Mouse (Mus musculus) adipocyte (in vitro differentiated cells): ENCODE measurements around the gene Tdp1.

ENCODE experiments used
- DNase-seq: peaks from one replicate; pipeline ENCODE4 v3.0.0-alpha.2; 2016; ENCODE audit warnings: low spot score

Tdp1 gene

DNA sequence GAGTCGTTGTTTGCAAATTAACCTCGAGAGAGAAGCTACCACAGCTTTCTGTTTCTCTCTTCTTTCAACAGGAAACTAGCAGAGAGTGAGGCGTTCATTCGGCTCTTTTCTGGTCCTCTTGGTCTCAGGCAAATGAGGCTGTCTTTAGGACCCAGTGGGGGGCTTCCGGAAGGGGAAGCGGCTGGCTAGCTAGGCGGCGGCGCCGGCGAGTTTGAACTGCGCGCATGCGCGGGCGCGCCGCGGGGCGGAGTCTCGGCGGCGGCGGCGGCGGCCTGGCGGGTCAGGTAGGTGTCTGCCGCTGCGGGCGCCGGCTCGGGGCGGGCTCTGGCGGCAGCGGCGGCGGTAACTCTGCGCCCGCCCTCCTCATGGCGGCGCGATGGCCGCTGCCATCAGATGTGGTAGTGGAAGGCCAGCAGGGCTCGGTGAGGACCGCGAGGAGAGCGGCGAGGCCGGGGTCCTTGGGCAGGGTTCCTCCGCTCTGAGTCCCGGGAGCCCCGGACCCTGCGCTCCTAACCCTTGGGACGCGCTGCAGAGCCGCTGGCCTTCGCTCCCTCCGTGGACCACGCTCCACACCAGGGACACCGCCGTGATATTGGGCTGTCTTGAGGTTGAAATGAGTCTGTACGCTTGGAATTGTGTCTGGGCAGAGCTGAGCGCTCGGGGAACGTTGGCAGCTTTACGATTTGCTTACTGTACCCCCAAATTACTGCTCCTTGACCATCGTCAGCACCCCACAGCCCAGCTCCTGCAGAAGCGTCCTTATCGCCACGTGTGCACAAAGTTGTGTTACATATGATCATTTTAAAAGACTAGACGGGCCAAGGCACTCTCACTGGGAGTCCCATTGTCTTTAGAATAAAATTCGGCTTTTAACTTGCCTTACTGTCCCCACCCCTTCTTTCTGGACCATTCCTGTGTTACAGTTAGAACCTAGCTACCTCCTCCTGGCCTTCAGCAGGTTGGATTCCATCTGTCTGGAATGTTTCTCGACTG lies at the start of gene Tdp1, which contains the start of gene Efcab11:
Gene Tdp1, plus strand, starts transcription at position 249 of the 993 bp plus-strand sequence.
Gene Efcab11, minus strand, starts transcription at position 171 of the 993 bp plus-strand sequence.
- DNase-seq: peak; percentile 91

DNA sequence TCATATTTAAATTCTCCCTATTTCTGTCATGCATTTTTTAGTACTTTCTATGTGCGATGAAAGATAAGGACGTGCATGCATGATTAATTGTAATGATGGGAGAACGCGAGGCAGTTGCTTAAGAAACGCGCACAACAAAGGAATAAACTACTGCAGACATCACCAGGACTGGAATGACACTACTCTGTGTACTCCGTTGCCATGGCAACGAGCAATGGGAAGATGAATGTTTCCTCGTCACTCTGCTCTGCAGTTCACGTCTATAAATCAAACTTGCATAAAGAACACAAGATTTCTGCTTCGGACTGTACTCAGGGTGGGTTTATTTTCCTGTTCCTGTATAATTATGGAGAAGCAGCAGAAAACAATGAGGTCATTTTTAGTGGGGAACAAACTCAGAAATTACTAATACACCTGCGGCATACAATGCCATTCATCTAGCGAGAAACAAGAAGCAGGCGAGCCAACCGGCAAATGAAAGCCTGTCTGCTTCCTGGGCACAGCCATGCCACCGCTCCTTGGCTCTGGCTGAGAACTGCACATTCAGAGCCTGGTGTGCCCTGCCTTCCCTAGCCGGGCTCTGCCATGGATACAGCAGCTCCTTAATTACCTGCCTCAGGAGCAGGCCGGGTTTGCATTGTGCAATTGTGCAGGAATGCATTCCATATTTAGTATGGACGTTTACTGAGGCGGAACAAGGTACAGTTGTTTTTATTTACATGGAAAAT lies 47.7 kb upstream of the Tdp1 start:
- no peak for DNase-seq

DNA sequence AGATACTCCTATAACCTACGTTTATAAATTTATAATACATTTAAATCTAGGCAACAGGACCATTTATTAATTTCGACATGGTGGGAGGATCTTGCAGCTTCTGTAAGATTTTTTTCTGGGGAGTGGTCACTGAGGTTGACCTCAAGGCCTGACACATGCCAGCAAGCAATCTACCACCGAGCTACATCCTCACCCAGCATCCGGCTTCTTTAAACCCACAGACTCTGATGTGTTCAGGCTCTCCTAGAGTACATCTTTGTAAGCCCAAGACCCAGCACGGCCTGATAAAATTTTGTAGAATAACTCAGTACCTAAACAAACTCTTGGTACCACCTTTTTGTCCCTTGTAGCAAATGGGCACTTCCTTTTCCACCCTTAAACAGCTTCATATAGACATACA lies 46.8 kb upstream of the Tdp1 start:
- no peak for DNase-seq

DNA sequence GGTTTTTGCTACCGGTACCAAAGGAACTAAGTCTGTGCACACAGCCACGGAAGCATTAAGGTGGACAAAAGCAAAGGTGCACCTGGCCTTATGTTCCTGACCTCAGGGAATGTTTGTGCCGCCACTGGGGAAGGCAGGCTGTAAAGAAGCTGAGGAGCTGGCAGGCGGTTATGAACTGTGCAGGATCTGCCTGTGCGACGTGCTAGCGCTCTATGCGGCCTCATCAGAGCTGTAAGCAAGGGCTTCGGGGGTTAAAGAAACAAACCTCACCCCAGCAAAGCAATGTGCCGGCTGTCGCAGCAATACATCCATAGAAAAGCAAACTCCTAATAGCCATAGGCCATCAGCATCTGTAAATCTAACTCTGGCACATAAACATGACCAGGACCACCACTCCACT lies 46.2 kb upstream of the Tdp1 start:
- no peak for DNase-seq

DNA sequence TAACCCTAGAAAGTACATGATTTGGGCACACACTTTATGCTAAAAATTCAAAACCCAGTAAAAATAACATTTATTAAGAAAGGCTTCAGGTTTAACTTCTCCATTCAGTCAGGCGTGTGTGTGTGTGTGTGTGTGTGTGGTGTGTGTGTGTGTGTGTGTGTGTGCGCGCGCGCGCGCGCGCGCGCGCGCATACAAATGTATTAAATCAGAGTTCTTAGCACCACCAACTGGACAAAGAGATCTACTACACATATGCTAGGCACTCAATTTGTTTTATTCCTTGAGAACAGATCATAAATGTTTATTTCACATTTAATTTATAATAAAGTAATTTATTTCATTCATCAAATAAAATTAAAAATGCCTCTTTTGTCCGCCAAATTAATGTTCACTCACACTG lies 45.6 kb upstream of the Tdp1 start:
- peak; percentile 63 for DNase-seq

DNA sequence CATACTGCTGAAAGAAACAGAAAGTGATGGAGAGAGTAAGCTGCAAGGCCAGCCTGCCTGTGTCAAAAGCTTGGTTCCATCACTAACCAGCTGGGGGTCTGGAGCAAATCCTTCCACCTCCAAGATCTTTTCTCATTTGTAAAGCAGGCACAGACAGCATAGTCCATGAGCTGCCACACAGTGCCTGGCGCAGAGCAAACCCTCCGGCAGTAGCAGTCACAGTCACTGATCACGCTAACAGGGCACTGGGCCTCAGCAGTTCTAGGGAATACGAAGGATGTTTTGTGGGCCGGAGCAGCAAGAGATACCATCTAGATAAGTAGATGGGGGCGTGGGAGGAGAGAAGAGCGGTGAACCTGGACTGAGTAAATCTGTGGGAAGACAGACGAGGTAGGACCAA lies 39.4 kb upstream of the Tdp1 start:
- no peak for DNase-seq

DNA sequence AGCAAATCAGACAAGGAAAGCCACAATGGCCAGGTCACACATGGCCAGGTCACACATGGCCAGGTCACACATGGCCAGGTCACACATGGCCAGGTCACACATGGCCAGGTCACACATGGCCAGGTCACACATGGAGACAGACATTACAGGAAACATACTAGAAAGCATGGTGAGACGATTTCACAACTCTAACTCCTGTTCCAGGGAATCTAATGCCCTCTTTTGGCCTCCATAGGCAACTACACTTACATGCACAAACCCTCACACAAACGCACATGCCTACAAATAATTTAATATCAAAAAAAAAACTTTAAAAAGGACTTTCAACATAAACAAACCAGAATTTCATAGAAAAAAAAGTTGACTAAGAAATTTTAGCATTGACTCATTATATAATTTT lies 34.3 kb upstream of the Tdp1 start:
- DNase-seq: no peak

DNA sequence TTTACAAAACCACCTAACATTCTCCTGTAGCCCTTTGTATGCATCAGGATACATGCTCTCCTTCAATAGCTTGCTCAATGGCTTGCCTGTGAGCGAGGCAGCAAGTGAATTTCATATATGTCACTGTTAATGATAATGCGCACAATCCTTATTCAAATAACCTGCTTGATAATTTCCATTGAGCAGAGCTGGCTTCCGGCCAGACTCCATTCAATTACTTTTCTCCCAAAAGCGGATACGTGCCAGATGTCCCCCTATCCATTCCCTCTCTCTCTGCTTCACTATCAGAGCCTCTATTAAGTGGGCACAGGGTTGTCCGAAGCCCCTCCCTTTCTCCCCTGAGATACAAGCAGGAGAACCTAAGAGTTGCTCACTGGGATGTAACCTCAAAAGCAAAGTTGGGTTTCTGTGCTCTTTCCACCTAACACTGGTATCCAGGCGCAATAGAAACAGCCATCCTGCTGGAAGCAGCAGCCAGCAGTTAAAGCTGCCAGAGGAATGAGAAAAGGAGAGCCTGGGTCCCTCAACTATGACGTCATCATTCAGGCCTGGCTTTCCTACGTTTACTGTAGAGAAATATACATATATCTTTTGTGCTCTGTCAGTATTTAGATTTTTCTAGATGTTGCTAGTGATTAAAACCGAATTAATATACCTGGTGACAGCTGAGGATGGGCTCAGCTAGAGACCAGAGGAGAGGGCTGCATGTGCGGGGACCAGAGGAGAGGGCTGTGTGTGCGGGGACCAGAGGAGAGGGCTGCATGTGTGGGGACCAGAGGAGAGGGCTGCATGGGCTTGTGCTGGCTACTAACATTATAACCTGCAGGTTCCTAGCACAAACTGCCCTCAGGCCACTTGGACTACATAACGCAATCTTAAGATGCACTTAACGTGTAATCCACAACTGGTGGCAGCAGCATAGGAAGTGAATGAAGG lies 30.7 kb upstream of the Tdp1 start:
- DNase-seq: no peak

DNA sequence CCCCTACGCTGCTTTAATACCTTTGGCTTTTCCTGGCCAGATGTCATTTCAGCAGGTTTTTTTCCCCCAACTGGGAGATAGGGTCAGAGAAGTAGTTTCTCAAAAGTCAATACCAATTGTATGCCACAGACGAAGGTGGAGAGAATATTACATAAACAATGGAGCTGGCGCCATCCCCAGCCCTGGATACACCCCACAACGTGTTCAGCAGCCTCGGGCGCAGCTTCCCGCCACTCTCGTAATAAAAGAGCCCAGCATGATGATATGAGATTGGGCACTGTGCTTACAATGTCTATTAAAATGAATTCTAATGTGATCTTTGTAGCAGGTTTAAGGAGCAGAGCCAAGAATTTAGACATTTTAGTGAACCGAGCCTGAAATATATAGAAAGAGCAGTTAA lies 28.3 kb upstream of the Tdp1 start:
- no peak for DNase-seq

DNA sequence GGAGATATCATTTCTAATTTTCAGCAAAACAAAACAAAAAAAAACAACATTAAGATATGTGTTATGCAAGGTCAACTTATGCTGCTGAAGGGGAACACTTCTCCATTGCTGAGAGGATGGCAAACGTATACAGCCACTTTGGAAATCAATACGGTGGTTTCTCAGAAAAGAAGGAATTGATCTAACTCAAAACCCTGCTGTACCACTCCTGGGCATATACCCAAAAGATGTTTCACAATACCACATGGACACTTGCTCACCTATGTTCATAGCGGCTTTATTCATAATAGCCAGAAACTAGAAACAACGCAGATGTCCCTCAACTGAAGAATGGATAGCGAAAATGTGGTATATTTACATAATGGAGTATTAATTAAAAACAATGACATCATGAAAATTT lies 25.7 kb upstream of the Tdp1 start:
- DNase-seq: no peak

DNA sequence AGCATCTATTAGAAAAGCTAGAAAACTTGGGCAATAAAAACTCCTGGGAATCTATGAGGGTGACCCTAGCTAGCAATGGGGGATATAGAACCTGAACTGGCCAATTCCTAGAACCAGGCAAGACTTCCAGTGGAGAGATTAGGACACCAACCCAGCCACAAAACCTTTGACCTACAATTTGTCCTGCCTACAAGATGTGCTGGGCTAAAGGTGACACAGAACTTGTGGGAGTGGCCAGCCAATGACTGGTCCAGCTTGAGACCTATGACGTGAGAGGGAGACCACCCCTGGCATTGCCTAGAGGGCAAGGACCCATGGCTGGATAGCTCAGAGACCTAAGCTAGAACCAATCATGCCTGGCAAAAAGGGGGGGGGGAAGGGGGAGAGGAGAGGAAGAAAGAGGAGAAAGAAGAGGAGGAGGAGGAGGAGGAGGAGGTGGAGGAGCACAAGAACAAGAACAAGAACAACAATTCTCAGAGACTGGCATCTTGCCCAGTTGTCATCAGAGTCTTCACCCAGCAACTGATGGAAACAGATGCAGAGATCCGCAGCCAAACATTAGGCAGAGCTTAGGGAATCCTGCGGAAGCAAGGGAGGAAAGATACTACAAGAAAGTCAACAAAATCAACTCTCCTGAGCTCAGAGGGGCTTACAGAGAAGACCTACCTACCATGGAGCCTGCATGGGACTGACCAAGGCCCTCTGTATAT lies 24.8 kb upstream of the Tdp1 start:
- DNase-seq: peak; percentile 24

DNA sequence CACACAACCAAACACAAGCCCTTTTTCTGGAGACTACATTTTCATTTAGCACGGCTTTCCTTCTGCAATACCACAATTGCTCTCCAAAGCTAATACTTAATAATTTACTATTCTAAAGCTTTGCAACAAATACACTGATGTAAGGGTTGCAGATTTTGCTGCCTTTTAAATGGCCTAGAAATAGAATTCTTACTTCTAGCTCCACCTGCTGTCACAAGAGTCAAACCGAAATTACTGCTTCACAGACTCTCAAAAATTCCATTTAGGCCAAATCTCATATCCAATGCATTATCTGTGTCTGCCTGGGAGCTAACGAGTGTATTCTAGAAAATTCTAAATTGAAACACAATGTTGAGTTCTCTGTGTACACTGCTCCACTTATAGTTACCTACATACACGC lies 23.3 kb upstream of the Tdp1 start:
- peak; percentile 49 for DNase-seq

DNA sequence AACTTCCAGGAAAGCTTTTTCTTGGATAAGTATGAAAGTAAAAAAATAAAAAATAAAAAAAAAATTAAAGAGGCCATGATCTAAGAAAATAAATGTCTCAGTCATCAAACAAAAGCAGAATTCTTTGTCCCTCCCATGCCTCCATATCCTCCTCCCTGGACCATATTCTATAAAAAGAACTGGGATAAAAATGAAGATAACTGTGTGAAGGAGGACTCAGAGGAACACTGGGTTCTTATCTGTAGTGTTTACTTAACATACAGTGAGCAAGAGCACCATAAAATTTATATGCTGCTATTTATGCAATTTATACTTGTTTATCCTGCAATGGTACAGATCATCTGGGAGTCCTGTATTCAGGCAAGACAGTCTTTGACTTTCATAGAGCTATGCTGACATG lies 19.7 kb upstream of the Tdp1 start:
- no peak for DNase-seq

DNA sequence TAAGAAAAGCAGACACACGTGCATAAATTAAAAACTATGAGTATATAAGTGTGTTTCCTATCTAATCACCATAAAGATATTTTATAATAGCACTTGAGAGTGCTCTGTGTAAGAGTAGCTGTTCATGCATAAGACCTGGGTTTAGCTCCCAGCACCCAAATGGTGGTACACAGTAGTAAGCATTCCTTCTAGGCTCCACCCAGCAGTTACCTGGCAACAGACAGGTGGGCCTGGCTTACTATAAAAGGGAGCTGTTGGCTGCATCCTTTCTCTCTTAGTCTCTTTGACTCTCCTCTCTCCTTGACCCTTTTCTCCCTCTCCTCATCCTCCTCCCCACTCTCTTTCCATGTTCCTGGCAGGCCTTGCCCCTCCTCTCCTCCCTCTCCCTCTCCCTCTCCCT lies 15.5 kb upstream of the Tdp1 start:
- no peak for DNase-seq

DNA sequence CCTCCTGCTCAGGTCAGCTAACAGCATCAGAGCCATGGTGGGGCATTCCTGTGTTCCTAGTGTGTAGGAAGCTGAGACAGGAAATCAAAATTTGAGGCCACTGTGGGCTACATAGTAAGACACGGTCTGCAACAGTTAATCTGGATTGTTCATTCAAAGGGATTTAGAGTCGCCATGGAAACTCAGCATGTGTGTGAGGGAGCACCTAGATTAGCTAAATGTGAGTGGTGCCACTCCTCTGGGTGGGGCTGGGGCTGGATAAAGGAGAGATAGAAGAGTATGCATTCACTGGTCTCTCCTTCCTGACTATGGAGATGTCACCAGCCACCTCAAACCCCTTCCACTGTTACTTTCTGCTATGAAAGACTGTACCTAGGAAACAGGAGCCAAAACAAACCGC lies 10.9 kb upstream of the Tdp1 start:
- DNase-seq: no peak

DNA sequence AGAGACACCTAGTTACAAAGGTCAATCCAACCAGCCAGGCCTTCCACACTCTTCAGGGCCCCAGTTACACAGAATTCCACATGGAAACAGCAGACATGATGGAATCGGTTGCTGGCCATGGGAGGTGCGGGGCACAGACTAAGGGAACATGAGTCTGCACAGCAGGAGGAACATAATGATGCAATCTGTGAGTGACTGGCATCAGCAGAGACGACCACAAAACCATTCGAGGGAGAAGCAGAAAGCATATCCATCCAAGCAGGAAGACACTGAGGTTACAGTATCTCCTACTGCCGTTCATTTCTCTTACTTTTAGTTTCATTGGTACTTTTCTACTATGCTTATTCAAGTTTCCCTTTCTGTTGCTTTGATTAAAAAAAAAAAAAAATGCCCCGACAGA lies 9.7 kb upstream of the Tdp1 start:
- DNase-seq: no peak

DNA sequence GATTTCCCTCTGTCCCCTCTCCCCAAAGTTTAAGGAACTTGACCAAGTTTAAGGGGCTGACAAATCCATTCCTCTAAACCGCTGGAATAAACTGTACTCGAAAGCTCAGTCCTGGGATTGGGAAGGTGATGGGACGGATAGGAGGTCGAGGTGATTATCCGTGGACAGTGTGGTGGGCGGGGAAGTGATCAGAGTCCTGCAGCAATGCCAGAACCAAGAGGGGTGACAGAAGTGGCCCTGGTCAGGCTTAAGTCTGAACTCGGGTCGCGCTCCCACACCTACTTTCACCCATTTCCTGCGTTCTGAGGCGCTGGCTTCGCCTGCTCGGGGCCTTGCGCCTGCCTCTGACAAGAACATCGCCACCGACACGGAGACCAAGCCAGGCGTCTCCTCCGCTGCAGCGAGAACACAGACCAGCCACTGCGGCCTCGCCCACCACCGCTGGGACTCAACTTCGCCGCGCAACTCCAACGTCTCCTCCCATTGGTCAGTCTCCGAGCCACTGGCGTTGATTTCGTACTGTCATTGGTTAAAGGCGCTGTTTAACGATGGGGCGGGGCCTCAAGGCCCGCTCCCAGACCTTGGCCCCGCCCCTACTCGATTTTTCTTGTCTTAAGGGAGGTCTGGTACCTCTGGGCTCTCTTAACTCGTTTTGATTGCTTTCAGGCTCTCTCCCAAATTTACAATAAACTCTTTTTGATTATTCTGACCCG lies 1.2 kb upstream of the Tdp1 start:
- DNase-seq: peak; percentile 96

DNA sequence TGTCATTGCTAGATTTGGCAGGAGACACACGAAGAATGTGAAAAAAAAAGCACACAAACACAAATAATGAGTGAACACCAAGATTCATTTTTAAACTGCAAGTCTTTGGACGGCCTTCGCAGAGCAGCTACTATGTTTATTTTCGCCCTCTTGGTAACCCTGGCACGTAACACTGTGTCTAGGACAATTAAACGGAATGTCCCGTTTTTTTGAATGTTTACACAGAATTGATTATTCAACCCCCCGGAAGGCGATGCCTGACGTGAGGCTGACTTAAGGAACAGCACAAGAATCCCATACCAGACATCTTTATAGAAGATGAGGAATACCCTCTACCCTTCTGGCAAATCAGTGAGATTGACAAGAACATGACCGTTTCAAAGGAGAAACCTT lies 608 bp upstream of the Tdp1 start:
- DNase-seq: no peak

DNA sequence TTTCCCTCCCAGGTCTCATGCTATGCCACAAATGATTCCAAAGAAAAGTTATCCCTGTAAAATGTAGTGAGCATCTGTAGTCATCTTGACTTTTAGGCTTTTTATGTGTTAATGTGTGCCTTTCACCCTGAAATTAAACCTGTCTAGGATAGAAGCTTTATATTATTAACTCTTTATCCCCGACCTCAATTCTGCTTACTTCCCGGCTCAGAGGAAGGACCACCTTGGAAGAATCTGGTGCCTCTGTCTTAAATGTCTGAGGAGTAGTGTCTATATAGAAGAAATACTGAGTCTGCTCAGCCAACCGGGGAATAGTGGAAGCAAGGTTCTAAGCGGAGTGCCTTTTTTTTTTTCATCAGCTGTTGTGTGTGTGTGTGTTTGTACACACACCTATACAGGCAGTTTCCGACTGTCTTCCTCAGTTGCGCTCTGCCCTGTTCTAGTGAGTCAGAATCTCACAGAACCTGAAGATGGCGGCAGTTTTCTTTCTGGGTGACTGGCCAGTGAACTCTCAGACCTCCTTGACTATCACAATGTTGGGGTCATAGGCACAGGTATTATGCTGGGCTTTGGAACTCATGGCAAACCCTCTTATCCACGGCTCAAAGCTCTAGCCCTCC lies 1.1 kb downstream of the Tdp1 start:
- no peak for DNase-seq

DNA sequence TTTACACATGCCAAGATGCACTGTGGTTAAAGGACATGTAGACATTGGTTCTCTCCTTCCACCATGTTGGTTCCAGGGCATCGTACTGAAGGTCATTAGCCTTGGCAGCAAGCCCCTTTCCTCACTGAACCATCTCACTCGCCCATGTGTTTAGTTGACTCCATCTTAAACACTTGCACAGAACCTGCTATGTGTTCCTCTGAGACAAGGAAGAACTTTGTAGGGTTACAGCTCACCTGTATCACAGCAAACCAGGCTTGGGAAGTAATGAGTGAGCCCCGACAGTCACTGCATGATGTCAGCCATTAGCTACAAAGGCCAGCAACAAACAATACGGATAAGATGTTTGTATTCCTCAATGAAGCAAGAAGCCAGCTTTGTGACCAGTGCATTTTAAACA lies 13.5 kb downstream of the Tdp1 start:
- DNase-seq: no peak
